Mouse (Mus musculus) gastrocnemius, postnatal 10 days (tissue): ENCODE data around the gene Ppp3cb. TPM values are rescaled to one million over a fixed set of nuclear protein-coding genes. Genes with fewer than 3 reads are reported as not detected.
"Not testable (repeated sequence)": the region's sequence is repeated elsewhere in the genome, so short reads cannot be mapped to it uniquely, and the experiment has no call there.

Source experiments
- DNase-seq: peaks from one replicate; pipeline ENCODE4 v3.0.0; 2021; ENCODE audit warnings: mixed read lengths
- long read RNA-seq, 2 experiments: library from polyadenylated mRNA; stranded (forward); transcript quantifications; one replicate each; pipeline ENCODE4 v2.0.0; 2021
- total RNA-seq, 2 experiments: library from RNA; stranded (reverse); gene quantifications; 2 replicates each; pipeline ENCODE4 v1.2.3; 2021

Ppp3cb gene
- total RNA-seq, result 100 to 1,000 TPM; 114 to 116 TPM
- long read RNA-seq, experiment 1, transcript Ppp3cb-205 (14 exons, 3,298 nt), result major isoform, 6 of 38 reads
- long read RNA-seq, experiment 1, partial matches to known transcripts, result 5 of 38 reads
- long read RNA-seq, experiment 1, other reads (novel, unspliced or antisense), result 21 of 38 reads
- long read RNA-seq, experiment 2, transcript Ppp3cb-201 (13 exons, 3,074 nt), result minor isoform, 5 of 41 reads
- long read RNA-seq, experiment 2, transcript Ppp3cb-202 (14 exons, 3,831 nt), result major isoform, 6 of 41 reads
- long read RNA-seq, experiment 2, partial matches to known transcripts, result 0 of 41 reads
- long read RNA-seq, experiment 2, other reads (novel, unspliced or antisense), result 23 of 41 reads

GRCm38 (mm10) chr14:20546415-20546814 is at the start of gene Ppp3cb:
TSS of gene Ppp3cb (minus strand) at chr14:20546573.
- DNase-seq, result peak; percentile 79

GRCm38 (mm10) chr14:20595781-20596180 is 49.4 kb upstream of the Ppp3cb start:
- DNase-seq, result no peak

- DNase-seq, result no peak
Observed at GRCm38 (mm10) chr14:20587458-20587857, 41.1 kb upstream of the Ppp3cb start.

DNA sequence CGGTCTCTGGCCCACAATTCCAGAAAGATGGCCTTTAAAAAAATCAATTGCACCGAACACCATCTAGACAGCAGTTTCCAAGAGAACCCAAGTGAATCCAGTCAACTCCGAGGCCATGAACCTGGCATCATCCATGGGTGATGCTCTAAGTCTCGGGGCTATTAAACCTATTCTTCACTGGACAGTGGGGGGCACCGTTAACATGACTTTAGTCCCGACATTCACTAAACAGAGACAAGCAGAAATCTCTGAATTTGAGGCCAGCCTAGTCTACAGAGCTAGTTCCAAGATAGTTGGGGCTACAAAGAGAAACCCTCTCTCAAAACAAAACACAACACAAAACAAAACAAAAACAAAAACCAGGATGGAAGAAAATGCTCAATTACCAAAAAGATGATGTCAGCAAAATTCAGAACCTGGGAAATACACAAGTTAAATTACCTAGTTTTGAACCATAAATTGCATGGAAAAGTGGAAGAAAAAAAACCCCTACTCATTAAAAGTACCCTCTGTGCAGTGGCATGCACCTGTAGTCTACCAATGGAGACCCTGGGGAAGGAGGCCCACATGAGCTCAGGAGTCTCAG is 32.5 kb upstream of the Ppp3cb start:
- DNase-seq, result no peak

DNA sequence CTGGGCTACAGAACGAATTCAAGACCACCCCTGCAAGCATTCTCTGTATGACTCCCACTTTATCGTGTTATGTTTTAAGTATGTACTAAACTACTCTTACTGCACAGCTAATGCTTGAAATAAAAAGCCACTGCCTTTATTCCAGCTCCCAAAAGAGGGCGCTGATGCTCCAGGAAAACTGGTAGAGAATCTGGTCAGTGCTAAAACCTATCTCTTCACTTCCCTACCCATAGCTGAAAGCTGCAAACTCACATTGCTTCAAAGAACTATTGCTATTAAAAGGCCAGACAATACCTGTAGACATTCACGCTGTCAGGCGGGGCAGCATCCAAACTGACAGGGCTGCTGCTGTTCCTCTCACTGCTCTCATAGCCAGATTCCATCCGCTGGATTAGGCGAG is 29.8 kb upstream of the Ppp3cb start:
- peak; percentile 75 for DNase-seq

GRCm38 (mm10) chr14:20573196-20573595 is 26.8 kb upstream of the Ppp3cb start:
- DNase-seq, result not testable (repeated sequence)

- no peak for DNase-seq
Observed at GRCm38 (mm10) chr14:20565256-20566021, 19.1 kb upstream of the Ppp3cb start.

DNA sequence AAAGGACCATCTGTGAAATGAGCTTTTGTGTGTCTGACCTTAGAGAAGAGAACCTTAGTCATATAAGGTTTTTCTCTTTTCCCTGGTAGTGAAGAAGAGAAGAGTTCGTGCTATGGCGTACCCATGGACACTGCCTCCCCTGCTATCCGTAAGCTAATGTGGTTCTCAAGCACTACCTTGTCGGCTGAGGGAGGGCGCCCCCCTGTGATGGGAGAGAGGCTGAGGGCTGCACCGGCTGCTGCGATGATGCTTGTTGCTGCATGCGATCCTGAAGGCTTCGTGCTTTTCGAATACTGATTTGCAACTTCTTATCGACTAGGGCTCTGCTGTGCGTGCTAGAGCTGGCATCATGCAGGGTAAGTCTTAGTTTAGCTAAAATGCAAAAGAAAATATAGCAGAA is 18.3 kb upstream of the Ppp3cb start:
- DNase-seq, result peak; percentile 16

- no peak for DNase-seq
Observed at GRCm38 (mm10) chr14:20561897-20562296, 15.5 kb upstream of the Ppp3cb start.

DNA sequence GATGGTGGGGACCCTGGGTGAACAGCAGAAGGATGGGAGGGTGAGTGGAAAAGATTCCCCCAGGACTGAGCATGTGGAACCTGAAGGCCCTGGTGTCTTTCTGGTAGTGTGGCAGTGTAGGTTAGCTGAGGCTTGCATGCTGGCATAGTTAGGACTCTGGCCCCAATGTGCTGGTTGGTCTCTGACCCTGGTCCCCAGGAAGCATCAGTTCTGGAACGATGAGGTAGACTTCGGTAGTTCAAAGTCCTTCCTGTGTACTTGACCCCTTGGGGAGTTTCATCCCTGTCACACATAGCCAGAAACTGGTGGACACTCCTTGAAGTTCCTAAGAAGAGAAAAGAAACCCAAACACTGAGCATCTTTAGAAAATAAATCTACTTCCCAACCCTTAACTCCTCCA is 3.8 kb upstream of the Ppp3cb start:
- DNase-seq, result no peak

GRCm38 (mm10) chr14:20545529-20546331 is 643 bp downstream of the Ppp3cb start:
- peak; percentile 91 for DNase-seq

DNA sequence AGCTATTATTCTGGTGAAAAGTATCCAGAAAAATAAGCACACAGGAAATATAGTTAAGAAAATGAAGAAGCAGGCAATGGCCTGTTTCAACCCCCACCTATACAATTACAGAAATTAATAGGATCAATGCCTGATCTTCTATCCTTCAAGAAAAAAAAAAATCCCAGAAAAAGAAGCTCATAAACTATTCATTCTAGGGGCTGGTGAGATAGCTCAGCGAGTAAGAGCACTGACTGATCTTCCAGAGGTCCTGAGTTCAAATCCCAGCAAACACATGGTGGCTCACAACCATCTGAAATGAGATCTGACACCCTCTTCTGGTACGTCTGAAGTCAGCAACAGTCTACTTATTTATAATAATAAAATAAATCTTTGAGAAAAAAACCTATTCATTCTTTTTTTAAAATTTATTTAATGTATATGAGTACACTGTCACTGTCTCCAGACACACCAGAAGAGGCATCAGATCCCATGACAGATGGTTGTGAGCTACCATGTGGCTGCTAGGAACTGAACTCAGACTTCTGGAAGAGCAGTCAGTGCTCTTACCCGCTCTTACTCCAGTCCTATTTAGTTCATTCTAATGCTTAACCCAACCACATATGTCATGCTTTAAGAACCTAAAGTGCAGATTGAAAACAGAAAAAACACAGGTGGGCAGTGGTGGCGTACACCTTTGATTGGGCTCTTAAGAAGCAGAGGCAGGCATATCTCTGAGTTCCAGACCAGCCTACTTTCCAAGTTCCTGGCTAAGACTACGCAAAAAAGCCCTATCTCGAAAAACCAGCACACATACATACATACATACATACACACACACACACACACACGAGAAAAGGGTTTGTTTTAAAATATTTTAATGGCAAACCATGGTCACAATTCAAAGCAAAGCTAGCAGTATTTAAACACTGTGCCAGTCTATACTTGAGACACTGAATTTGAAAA is 1.6 kb downstream of the Ppp3cb start:
- DNase-seq, result no peak

DNA sequence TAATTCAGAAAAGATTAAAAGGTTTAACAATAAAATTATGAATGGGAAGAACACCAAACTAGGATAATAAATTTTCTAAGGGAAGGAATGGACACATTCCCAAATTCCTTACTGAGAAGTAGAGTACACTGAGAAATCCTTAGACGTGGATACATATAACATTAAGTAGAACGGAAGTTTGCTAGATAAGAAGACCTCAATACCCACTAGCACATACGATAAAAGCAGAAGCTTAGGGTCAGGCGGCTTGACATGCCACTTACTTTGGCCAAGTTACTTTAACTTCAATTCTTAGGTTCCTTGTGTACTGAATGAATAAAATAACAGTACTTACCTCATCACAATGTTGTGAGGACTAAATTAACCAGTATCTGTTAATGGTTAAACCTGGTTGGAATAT is 16.7 kb downstream of the Ppp3cb start:
- no peak for DNase-seq

DNA sequence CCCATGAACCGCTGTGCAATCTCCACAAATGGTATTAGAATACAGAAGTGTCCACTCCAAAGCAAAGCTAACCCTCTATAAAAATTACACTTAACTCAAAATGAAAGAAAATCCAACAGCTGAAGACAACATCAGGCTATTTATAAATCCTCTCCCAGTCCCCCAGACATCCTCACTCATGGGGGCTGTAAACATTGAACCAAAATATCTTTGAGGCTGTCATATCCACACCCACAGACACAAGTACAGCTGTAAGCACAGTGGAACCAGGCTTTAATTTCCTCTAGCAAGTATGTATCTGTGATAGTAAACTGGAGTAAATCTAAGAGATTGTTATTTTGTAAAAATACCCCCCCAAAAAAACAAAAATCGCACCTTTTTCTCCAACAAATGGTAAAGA is 26.2 kb downstream of the Ppp3cb start:
- DNase-seq, result no peak

DNA sequence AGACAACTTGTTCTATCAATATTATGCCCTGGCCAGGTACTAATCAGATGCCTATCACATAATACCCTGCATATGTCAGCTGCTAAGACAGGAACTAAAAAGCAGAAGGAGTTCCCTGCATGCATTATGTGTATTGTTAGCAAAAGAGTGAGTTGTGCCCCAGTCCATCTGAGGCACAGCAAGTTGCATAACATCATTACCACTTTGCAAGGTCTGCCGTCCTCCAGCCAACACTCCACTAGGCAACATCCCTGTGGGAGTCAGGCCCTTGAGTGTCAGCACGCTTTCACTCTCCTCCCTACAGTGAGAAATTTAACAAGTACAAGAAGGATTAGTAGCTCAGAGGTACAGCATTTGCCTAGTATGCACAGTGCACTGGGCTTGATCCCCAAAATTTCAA is 37.9 kb downstream of the Ppp3cb start:
- no peak for DNase-seq

DNA sequence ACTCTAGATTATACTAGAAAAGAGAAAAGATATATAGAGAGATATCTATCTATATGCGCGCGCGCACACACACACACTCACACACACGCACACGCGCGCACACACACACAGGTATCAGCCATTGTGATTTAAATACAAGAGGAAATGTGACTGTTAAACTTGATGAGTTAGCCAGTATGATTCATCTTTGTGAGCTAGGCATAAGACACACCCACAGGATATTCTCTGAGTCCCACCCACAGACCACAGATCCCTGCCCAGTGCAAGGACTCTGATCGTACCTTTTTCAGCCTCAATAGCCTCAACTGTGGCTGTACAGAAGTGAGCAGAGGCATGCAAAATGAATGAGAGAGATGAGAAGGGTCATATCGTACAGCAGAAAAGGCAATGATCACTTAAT is 43.4 kb downstream of the Ppp3cb start:
- no peak for DNase-seq

DNA sequence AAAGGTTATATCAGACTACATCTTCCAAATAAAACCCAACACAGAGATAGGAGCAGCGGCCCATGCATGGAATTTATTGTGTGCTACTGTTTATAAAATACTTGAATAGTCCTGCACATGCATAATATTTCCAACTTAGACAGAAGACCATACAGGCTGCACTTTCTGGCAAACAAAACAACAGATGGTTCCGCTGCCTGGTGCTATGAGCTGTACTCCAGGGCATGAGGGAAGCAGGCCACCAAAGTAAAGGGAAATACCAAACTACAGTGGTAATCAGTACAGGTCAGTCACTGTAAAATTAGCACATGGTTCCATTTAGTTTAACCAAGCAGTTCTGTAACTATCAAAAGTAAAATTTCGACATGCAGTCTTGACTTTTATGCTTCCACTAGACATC is 46.4 kb downstream of the Ppp3cb start:
- no peak for DNase-seq

- no peak for DNase-seq
Observed at GRCm38 (mm10) chr14:20496603-20497002, 49.8 kb downstream of the Ppp3cb start, which contains the start of gene Mss51. TSS of gene Mss51 (minus strand) at chr14:20496901.

GRCm38 (mm10) chr14:20486031-20486430 is 60.3 kb downstream of the Ppp3cb start:
- DNase-seq, result no peak

DNA sequence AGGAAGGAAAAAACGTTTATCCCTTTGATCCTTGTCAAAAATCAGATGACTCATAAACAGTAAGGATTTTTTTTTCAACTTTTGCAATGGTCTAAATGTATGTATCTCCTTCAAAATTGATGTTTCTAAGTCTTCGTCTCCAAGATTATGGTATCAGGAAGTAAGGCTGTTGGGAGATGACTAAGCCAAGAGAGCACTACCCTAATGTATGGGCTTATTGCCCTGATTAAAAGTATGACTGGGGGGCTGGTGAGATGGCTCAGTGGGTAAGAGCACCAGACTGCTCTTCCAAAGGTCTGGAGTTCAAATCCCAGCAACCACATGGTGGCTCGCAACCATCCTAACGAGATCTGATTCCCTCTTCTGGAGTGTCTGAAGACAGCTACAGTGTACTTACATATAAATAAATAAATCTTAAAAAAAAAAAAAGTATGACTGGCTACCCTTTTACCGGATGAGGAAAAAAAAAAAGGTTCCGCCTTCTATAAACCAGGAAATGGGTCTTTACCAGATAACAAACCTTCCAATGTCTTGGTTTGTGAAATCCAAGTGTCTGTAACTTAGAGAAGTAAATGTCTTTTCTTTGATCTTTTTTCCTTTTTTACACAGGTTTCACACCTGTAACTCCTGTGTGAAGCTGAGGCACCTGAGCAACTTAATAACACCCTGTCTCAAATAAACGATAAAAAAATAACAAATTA is 64.2 kb downstream of the Ppp3cb start:
- no peak for DNase-seq

- no peak for DNase-seq
Observed at GRCm38 (mm10) chr14:20481211-20481610, 65.2 kb downstream of the Ppp3cb start.
